Mouse (Mus musculus) midbrain, embryonic 16.5 days (tissue): ENCODE measurements at regions not wholly inside any gene's neighbourhood (a gene's known extent, or its start where the extent isn't known, plus 50 kb on each side); places are given as distances from the start of the nearest gene placed in this dataset.
"Not testable (repeated sequence)": the region's sequence is repeated elsewhere in the genome, so short reads cannot be mapped to it uniquely, and the experiment has no call there.

Experiments
- ATAC-seq: fragments of 200-750 bp; cut with Nextera tagmentation; 2 replicates; pipeline ENCODE4 v1.8.0; 2017; ENCODE audit warnings: moderate TSS enrichment
- H3K27ac ChIP-seq: fragments of 300-500 bp; sonication (generic); 2 replicates; pipeline ENCODE4 v1.5.1; 2014; ENCODE audit warnings: mild to moderate bottlenecking, low read length, mixed read lengths
- H3K27me3 ChIP-seq: fragments of 300-500 bp; sonication (generic); 2 replicates; pipeline ENCODE4 v1.6.1; 2014; ENCODE audit warnings: low read depth, low read length, mixed read lengths; ENCODE audit not compliant: control insufficient read depth, insufficient read depth
- H3K36me3 ChIP-seq: fragments of 300-500 bp; sonication (generic); 2 replicates; pipeline ENCODE4 v1.6.1; 2014; ENCODE audit warnings: mild to moderate bottlenecking, low read length, moderate library complexity, mixed read lengths; ENCODE audit not compliant: control insufficient read depth, insufficient read depth
- H3K4me1 ChIP-seq: fragments of 300-500 bp; sonication (generic); 2 replicates; pipeline ENCODE4 v1.6.1; 2014; ENCODE audit warnings: mild to moderate bottlenecking, low read length, mixed read lengths; ENCODE audit not compliant: control insufficient read depth, insufficient read depth
- H3K4me2 ChIP-seq: fragments of 300-500 bp; sonication (generic); 2 replicates; pipeline ENCODE4 v1.6.1; 2014; ENCODE audit warnings: mild to moderate bottlenecking, low read length, mixed read lengths
- H3K4me3 ChIP-seq: fragments of 300-500 bp; sonication (generic); 2 replicates; pipeline ENCODE4 v1.5.1; 2014; ENCODE audit warnings: low read depth, mild to moderate bottlenecking, low read length, moderate library complexity, mixed read lengths
- H3K9ac ChIP-seq: fragments of 300-500 bp; sonication (generic); 2 replicates; pipeline ENCODE4 v1.6.1; 2014; ENCODE audit warnings: low read depth, low read length, mixed read lengths
- H3K9me3 ChIP-seq: fragments of 300-500 bp; sonication (generic); replicated peaks from 2 replicates; pipeline ENCODE4 v1.6.1; 2014; ENCODE audit warnings: mild to moderate bottlenecking, low read length, mixed read lengths; ENCODE audit not compliant: control insufficient read depth, poor library complexity, severe bottlenecking
- WGBS: fragments of 180-500 bp; shearing (Covaris S2); extraction: QIAGEN DNeasy Blood & Tissue Kit; methylation state at CpG from one replicate; pipeline ENCODE4 v1.1.7; 2014; 5-methylcytosine and 5-hydroxymethylcytosine counted together

DNA sequence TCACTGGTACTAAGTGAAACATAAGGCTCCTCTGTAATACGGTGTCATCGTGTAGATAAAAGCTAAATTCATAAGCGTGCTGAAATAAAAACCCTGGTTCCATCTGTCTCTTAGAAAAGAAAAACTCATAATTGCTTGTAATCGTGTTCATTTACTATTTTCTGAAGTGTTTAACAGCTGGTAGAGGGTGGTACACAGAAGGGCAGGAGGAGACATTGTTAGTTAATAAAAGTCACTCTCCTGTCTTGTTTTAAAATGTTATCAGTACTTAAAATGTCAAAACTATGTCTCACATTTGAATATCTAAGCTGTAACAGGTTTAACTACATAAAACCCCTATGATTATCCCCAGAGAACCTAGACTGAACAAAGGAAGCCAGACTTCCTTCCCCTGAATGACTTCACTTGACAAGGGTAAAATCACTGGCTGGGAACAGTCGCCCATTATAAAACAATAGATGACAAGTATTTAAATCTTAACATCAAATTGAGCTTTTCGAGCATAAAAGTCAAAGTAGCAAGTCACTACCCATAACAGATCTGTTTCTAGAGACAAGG lies 1530.6 kb upstream of the Dsel start:
- Histone ChIP-seq H3K27ac (no peak overlapping the region), H3K27me3 (no peaks in the 10 kb centered on the region), H3K36me3 (no peaks in the 10 kb centered on the region), H3K4me3 (no peak overlapping the region), H3K4me1 (no peaks in the 10 kb centered on the region), H3K9ac (no peak overlapping the region), H3K4me2 (no peak overlapping the region), H3K9me3 (no peaks in the 10 kb centered on the region)
- ATAC-seq, result no peak
- 88% methylated on average over 6 of the region's 6 CpGs for WGBS

DNA sequence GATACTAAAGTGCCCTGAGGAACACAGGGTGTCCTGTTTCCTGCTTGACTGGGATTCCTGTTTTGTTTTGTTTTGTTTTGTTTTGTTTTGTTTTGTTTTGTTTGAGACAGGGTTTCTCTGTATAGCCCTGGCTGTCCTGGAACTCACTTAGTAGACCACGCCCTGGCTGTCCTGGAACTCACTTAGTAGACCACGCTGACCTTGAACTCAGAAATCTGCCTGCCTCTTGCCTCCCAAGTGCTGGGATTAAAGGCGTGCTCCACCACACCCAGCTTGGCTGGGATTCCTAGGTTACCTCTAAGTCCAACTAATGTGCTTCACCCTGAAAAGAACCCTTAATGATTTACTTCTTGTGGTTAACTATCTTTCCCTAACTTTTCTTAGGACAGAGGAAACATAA lies 1529.6 kb upstream of the Dsel start:
- not testable (repeated sequence) for H3K27ac ChIP-seq, ATAC-seq, H3K4me3 ChIP-seq, H3K27me3 ChIP-seq, H3K9ac ChIP-seq, H3K36me3 ChIP-seq, H3K9me3 ChIP-seq, H3K4me1 ChIP-seq, H3K4me2 ChIP-seq
- 87% methylated on average over 3 of the region's 3 CpGs for WGBS

DNA sequence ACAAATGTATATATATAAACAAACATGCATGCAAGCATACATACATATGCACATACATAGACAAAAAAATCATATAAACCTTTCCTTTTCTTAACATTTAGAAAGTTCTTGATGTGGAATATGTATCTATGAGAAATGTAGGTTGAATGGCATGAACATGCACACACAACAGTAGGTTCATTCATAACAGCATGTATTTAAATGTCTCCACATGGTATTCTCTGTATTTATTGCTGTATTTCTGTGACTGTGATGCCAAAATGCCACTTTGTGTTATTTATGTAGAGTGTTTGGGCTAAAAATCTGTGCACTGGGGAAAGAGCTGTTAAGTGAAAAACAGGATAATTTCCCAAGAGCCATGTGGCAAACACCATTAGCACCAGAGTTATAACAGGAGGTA lies 1528.2 kb upstream of the Dsel start:
- no peak overlapping the region for H3K27ac ChIP-seq
- H3K27me3 ChIP-seq, result no peaks in the 10 kb centered on the region
- no peaks in the 10 kb centered on the region for H3K36me3 ChIP-seq
- ATAC-seq, result no peak
- no peaks in the 10 kb centered on the region for H3K4me1 ChIP-seq
- no peak overlapping the region for H3K4me3 ChIP-seq
- H3K9me3 ChIP-seq, result no peaks in the 10 kb centered on the region
- H3K9ac ChIP-seq, result no peak overlapping the region
- no peak overlapping the region for H3K4me2 ChIP-seq

DNA sequence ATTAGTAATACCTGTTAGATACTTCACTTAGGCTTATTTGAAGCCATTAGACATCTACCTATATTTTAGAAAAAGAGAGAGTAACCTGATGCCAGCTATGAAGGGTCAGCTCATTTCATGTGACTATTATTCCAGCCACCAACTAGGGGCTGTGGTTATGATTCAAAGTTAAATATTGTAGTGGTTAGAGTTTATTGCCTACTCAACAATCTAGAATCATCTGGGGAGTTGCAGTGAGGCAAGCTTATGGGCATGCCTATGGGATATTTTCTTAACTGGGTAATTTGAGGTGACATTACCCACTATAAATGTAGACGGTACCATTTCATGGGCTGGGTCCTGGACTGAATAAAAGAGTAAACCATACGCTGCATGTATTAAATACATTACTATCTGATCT lies 1525.2 kb upstream of the Dsel start:
- no peaks in the 10 kb centered on the region for H3K36me3 ChIP-seq
- no peak for ATAC-seq
- no peak overlapping the region for H3K9ac ChIP-seq
- no peak overlapping the region for H3K4me2 ChIP-seq
- no peaks in the 10 kb centered on the region for H3K27me3 ChIP-seq
- 86% methylated on average over 2 of the region's 2 CpGs for WGBS
- no peaks in the 10 kb centered on the region for H3K4me1 ChIP-seq
- no peak overlapping the region for H3K4me3 ChIP-seq
- H3K27ac ChIP-seq, result no peak overlapping the region
- H3K9me3 ChIP-seq, result no peaks in the 10 kb centered on the region

DNA sequence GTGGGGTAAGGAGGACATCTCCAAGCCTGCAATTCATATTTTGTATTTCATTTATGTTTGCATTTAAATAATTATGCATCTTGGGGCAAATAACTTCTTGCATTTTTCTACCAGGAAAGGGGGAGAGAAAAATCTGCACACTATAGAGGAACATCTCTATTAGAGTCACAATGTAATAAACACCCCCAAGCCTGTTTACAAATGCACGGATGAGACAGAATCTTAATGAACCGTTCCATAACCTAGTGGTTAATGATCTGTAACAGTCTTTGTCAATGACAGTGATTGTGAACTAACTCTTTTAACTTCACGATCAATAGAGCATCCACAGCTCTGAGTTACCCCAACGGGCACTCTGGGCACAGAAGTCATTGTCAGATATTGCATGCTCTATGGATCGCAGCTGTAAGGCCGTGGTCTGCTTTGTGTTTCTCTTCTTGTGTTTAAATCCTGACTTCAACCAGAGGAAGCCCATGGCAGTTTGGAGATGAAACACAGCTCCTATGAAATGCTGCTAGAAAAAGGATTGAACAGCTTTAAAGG lies 1520.2 kb upstream of the Dsel start:
- Histone ChIP-seq H3K27me3 (no peaks in the 10 kb centered on the region), H3K36me3 (no peaks in the 10 kb centered on the region), H3K4me3 (no peak overlapping the region), H3K9ac (no peak overlapping the region), H3K27ac (no peak overlapping the region), H3K4me1 (no peaks in the 10 kb centered on the region), H3K4me2 (no peak overlapping the region), H3K9me3 (no peaks in the 10 kb centered on the region)
- ATAC-seq, result peak; percentile 78
- 38% methylated on average over 6 of the region's 6 CpGs for WGBS

DNA sequence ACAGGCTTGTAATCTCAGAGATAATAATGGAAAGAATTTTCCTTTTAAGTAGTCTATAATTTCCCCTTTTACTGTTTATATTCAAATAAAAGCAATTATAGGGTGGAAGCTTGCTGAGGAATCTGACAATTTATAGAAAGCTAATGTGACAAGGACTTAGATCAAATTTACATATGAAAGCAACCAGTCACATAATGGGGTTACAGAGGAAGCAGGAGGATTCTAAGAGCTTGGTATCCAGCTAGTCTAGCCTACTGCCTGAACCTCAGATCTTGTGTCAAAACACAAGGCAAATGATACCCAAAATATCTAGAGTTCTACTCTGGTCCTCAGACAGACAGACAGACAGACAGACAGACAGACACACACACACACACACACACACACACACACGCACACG lies 1519.0 kb upstream of the Dsel start:
- Histone ChIP-seq H3K9me3 (no peaks in the 10 kb centered on the region), H3K9ac (no peak overlapping the region), H3K27ac (no peak overlapping the region), H3K4me1 (no peaks in the 10 kb centered on the region), H3K4me2 (no peak overlapping the region), H3K36me3 (no peaks in the 10 kb centered on the region), H3K4me3 (no peak overlapping the region), H3K27me3 (no peaks in the 10 kb centered on the region)
- ATAC-seq, result no peak
- WGBS, result 100% methylated on average over 2 of the region's 2 CpGs

DNA sequence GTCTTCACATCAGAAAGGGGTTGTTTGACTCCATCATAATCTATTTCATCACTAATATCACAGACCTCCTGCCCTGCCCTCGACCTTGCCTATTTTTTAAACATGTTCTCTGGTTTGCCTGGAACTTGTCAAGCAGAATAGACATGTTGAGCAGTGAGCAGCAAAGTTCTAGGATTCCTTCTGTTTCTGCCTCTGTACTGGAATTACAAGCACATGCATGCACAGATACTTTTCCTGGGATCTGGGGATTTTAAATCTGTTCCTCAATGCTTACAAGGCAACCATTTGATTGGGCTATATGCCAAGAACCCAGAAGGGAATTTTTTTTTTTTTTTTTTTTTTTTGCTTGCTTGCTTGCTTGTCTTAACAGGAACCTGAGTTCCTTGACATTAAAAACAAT lies 1508.0 kb upstream of the Dsel start:
- 71% methylated on average over 1 of the region's 1 CpGs for WGBS
- ATAC-seq, result no peak

DNA sequence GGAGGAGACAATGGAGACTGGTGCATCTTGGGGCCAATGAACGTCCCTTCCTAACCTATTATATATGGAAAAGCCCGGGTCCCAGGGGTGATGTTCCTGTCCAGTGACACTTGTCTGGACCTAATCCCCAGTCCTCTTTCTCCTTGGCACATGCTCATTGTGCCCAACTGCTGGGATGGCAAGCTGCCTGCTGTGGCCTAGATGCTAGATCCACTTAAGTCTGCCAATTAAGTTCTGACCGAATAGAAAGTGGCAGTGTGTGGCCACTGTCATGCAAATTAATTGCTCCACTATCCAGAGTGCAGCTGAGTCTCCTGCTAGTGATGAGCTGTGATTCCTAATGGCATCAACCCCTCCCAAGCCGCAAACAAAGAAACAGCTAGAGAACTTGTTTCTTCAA lies 1493.5 kb upstream of the Dsel start:
- Histone ChIP-seq H3K9me3 (no peaks in the 10 kb centered on the region), H3K4me3 (no peak overlapping the region), H3K36me3 (no peaks in the 10 kb centered on the region), H3K4me1 (no peaks in the 10 kb centered on the region), H3K4me2 (no peak overlapping the region), H3K9ac (no peak overlapping the region), H3K27ac (no peak overlapping the region), H3K27me3 (no peaks in the 10 kb centered on the region)
- WGBS, result 18% methylated on average over 4 of the region's 4 CpGs
- peak; percentile 73 for ATAC-seq

More for the DNA sequence above, 1508.0 kb upstream of the Dsel start:
- Histone ChIP-seq H3K4me1 (no peaks in the 10 kb centered on the region), H3K9ac (no peak overlapping the region), H3K9me3 (no peaks in the 10 kb centered on the region), H3K4me2 (no peak overlapping the region), H3K4me3 (no peak overlapping the region), H3K27me3 (no peaks in the 10 kb centered on the region), H3K27ac (no peak overlapping the region), H3K36me3 (no peaks in the 10 kb centered on the region)

DNA sequence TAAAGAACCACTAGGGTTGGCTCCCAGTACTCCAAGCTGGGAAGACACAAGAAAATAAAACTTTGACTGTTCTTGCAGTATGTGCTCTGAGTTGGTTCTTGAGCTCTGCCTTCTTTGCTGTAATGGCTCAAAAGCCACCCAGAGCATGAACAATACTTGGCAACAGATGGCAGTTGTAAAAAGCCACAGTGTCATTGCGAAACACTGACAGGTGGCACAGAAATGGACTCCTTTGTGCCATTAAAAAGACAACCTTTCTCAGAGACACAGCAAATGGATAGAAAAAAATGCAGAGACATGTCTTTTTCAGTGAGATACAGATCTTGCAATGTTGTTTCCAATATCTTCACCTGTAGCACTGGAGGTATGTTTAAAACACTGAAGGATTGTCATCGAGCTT lies 1443.3 kb upstream of the Dsel start:
- no peaks in the 10 kb centered on the region for H3K36me3 ChIP-seq
- WGBS, result 85% methylated on average over 2 of the region's 2 CpGs
- no peak overlapping the region for H3K27ac ChIP-seq
- H3K27me3 ChIP-seq, result no peaks in the 10 kb centered on the region
- H3K4me3 ChIP-seq, result no peak overlapping the region
- no peaks in the 10 kb centered on the region for H3K4me1 ChIP-seq
- no peak for ATAC-seq
- no peak overlapping the region for H3K4me2 ChIP-seq
- no peak overlapping the region for H3K9ac ChIP-seq
- no peaks in the 10 kb centered on the region for H3K9me3 ChIP-seq
